Mouse (Mus musculus) kidney, adult 8-10 months (tissue): ENCODE data around the gene Aff1.

Experiments
- DNase-seq, 2 experiments: peaks; one replicate each; pipeline ENCODE4 v3.0.0; 2022

Aff1 gene

GRCm38 (mm10) chr5:103807637-103808312 is 115.6 kb downstream of the Aff1 start:
- DNase-seq, result no peak

- DNase-seq, result no peak
These were observed 117.6 kb downstream of the Aff1 start for GRCm38 (mm10) chr5:103809674-103810330.

GRCm38 (mm10) chr5:103813291-103813690 is 121.1 kb downstream of the Aff1 start:
- no peak for DNase-seq

- no peak for DNase-seq
These were observed 121.9 kb downstream of the Aff1 start for GRCm38 (mm10) chr5:103813997-103814542.

- DNase-seq, result no peak
These were observed 122.5 kb downstream of the Aff1 start for GRCm38 (mm10) chr5:103814551-103815248.

GRCm38 (mm10) chr5:103815249-103815617 is 123.1 kb downstream of the Aff1 start:
- DNase-seq, result no peak

GRCm38 (mm10) chr5:103816718-103817117 is 124.5 kb downstream of the Aff1 start:
- no peak for DNase-seq

GRCm38 (mm10) chr5:103817754-103818153 is 125.6 kb downstream of the Aff1 start:
- DNase-seq, result peak; percentile 78 to 87

- no peak for DNase-seq
These were observed 126.4 kb downstream of the Aff1 start for GRCm38 (mm10) chr5:103818602-103819001.

- no peak for DNase-seq
These were observed 127.5 kb downstream of the Aff1 start for GRCm38 (mm10) chr5:103819674-103820073.

- no peak for DNase-seq
These were observed 128.9 kb downstream of the Aff1 start for GRCm38 (mm10) chr5:103821062-103821461.

- no peak for DNase-seq
These were observed 129.5 kb downstream of the Aff1 start for GRCm38 (mm10) chr5:103821500-103822298.

- DNase-seq, result no peak
These were observed 130.8 kb downstream of the Aff1 start for GRCm38 (mm10) chr5:103822949-103823348.

- no peak for DNase-seq
These were observed 136.1 kb downstream of the Aff1 start for GRCm38 (mm10) chr5:103828304-103828703.

GRCm38 (mm10) chr5:103828729-103829128 is 136.6 kb downstream of the Aff1 start:
- no peak for DNase-seq

- no peak for DNase-seq
These were observed 137.0 kb downstream of the Aff1 start for GRCm38 (mm10) chr5:103829158-103829557.

GRCm38 (mm10) chr5:103830886-103831285 is 138.7 kb downstream of the Aff1 start:
- no peak for DNase-seq

GRCm38 (mm10) chr5:103835471-103836147 is 143.4 kb downstream of the Aff1 start:
- peak; percentile 63 to 73 for DNase-seq

GRCm38 (mm10) chr5:103836148-103836784 is 144.1 kb downstream of the Aff1 start:
- DNase-seq, result peak; percentile 84 to 91

GRCm38 (mm10) chr5:103838550-103839264 is 146.5 kb downstream of the Aff1 start:
- peak in 1 of 2 experiments; percentile 56 for DNase-seq

GRCm38 (mm10) chr5:103839265-103839626 is 147.1 kb downstream of the Aff1 start:
- no peak for DNase-seq
